Mouse (Mus musculus) c-Kit-negative CD71-positive TER-119-positive erythroid progenitor cells, embryonic 14.5 days (primary cell): ENCODE measurements around the gene Nop58.
"Not testable (repeated sequence)": the region's sequence is repeated elsewhere in the genome, so short reads cannot be mapped to it uniquely, and the experiment has no call there.

Experiments used
- DNase-seq: peaks from one replicate; pipeline ENCODE4 v3.0.0-alpha.2; 2013; ENCODE audit warnings: low read depth, low spot score

Nop58 gene

GRCm38 (mm10) chr1:59719900-59720299 lies 35.1 kb downstream of the Nop58 start:
- peak; percentile 4 for DNase-seq

GRCm38 (mm10) chr1:59725661-59726060 lies 40.9 kb downstream of the Nop58 start:
- no peak for DNase-seq

- no peak for DNase-seq
Observed at GRCm38 (mm10) chr1:59730106-59730505, 45.3 kb downstream of the Nop58 start.

- DNase-seq = no peak
Observed at GRCm38 (mm10) chr1:59730737-59731136, 46.0 kb downstream of the Nop58 start.

- no peak for DNase-seq
Observed at GRCm38 (mm10) chr1:59734076-59734475, 49.3 kb downstream of the Nop58 start.

GRCm38 (mm10) chr1:59738768-59739414 lies 54.1 kb downstream of the Nop58 start:
- DNase-seq = no peak

- DNase-seq = no peak
Observed at GRCm38 (mm10) chr1:59739577-59740354, 55.0 kb downstream of the Nop58 start.

- no peak for DNase-seq
Observed at GRCm38 (mm10) chr1:59749047-59749446, 64.3 kb downstream of the Nop58 start.

- DNase-seq = not testable (repeated sequence)
Observed at GRCm38 (mm10) chr1:59749724-59750123, 65.0 kb downstream of the Nop58 start.

- DNase-seq = no peak
Observed at GRCm38 (mm10) chr1:59755298-59755697, 70.5 kb downstream of the Nop58 start.

GRCm38 (mm10) chr1:59758325-59758724 lies 73.6 kb downstream of the Nop58 start:
- DNase-seq = no peak

- DNase-seq = no peak
Observed at GRCm38 (mm10) chr1:59762208-59762607, 77.4 kb downstream of the Nop58 start.

GRCm38 (mm10) chr1:59762651-59763163 lies 77.9 kb downstream of the Nop58 start:
- DNase-seq = peak; percentile 22

GRCm38 (mm10) chr1:59763164-59763768 lies 78.5 kb downstream of the Nop58 start, which contains the start of gene Bmpr2:
Bmpr2 (plus strand) TSS chr1:59763400.
- DNase-seq = peak; percentile 69

GRCm38 (mm10) chr1:59763781-59764251 lies 79.0 kb downstream of the Nop58 start:
- DNase-seq = peak; percentile 11

- peak; percentile 15 for DNase-seq
Observed at GRCm38 (mm10) chr1:59764407-59764971, 79.7 kb downstream of the Nop58 start.

GRCm38 (mm10) chr1:59765279-59765678 lies 80.5 kb downstream of the Nop58 start:
- DNase-seq = no peak

GRCm38 (mm10) chr1:59766626-59767025 lies 81.9 kb downstream of the Nop58 start:
- no peak for DNase-seq
